Mouse (Mus musculus) kidney, adult 18-20 months (tissue): ENCODE measurements around the gene Gm21818.
"Not testable (repeated sequence)": the region's sequence is repeated elsewhere in the genome, so short reads cannot be mapped to it uniquely, and the experiment has no call there.

ENCODE experiments used
- DNase-seq: peaks from one replicate; pipeline ENCODE4 v3.0.0; 2021

Gm21818 gene

DNA sequence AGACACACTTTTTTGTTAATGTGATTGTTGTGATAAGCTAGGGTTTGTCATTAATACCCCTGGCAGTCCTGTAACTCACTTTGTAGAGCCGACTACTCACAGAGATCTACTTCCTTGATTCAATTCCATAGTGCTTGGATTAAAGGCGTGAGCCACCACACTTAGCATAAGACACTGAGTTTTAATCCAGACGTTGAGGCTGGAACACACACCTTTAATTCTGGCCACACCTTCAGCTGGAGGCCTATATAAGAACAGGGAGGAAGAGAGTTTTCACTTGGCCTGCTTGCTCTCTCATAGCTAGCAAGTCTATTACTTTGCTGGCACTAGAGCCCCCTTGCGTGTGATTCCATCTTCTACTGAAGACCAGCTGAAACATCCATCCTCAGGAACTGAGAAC is at the start of gene Gm21818:
Gene Gm21818 (plus strand): TSS at position 301 of the 400 bp plus-strand sequence.
- not testable (repeated sequence) for DNase-seq

DNA sequence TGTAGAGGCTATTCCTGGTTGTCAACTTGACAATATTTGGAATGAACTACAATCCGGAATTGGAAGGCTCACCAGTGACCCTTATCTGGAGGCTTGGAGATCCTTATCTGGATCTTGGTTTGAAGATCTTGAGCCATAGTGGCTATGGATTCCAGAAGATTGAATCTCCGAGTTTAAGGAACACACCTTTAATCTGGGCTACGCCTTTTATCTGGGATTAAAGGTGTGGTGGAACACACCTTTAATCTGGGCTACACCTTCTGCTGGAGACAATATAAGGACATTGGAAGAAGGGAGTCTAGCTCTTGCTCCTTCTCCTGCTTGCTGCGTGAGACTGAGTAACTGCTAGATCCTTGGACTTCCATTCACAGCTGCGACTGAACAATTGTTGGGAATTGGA is 32.3 kb upstream of the Gm21818 start, which contains the start of gene Gm20767:
Gene Gm20767 (plus strand): TSS at position 301 of the 400 bp plus-strand sequence.
- not testable (repeated sequence) for DNase-seq

DNA sequence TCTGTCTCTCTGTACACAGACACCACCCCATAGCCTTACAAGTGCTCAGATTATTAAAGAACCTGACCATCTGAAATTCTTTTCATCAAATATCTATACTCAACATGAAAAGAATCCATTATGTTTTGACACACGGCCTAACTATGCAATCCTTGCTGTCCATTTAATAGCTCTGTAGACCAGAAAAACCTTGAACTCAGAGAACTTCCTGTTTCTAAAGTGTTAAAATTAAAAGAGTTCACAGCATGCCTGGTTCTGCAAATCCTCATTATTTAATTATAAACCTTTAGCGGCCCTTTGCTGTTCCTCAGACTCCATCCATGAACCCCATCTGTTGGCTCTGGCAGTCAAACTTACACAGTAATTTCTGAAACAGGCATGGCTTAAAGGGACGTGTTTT is 29.9 kb upstream of the Gm21818 start:
- DNase-seq, result not testable (repeated sequence)

DNA sequence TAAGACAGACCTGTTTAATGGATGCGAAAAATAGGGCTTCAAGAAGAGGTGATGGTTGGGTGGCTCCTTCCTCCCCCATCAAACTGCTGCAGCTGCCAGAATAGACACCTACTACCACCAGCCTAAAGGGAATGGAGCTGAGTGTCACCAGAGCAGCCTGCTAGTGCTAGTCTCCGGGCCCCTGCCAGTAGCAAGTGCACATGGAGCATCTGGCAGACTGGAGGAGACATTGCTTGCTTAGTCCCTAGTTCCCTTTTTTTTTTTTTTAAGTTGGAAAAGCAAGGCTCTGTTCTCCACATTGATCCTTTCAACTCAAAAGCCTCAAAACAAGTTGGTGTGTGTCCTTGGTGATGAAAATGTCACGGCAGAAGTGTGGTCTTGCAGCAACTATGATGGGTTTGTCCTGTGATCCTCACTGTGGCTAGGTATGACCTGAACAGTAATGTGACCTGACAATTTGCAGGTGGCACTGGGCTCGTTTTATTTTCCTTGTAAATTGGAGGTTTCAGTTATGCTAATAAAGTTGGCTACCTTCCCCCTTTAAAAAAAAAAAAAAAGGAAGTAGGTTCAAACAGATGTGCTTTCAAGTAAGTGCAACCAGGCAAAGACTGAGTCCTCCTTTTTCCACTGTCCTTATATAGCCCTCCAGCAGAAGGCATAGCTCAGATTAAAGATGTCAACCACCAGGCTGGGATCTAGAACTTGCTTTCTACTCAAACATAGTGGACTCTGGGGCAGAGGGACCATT is 22.4 kb upstream of the Gm21818 start:
- DNase-seq, result not testable (repeated sequence)

DNA sequence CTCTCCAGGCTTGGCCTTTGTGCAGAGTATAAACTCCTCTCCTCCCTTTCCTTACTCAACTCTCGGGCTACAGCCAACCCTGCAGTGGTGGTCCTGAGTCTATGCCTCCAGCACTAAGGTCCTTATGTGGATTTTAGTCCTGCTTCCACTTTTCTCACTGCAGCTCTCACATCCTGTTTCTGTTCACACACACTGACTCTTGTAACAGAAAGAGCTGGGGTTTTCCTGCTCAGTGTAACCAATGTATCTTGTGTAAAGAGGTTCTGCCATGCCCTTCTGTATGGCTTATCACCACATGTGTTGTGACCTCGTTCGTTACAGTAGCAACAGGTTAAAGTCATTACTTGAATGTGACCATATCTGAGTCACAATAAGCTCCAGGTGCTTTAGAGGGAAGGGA is 21.6 kb upstream of the Gm21818 start:
- not testable (repeated sequence) for DNase-seq

DNA sequence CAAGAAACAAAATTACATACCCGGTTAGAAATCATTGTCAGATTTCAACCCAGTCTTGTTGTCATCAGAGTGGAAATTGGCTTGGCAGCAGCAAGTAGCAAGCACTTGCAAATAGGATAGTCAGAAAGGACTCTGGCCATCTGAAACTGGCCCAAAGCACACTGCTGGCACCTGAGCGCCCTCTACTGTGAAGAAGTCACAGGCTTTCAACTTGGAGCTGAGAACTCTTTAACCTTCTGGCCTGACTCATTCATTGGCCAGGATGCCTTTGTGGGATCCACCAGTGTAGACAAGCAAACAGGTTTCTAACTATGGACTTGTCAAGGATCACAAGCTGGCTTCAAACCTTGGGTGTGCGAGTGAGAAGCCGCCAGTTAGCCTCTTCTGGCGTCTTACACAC is 3.9 kb upstream of the Gm21818 start:
- DNase-seq, result peak; percentile 25

DNA sequence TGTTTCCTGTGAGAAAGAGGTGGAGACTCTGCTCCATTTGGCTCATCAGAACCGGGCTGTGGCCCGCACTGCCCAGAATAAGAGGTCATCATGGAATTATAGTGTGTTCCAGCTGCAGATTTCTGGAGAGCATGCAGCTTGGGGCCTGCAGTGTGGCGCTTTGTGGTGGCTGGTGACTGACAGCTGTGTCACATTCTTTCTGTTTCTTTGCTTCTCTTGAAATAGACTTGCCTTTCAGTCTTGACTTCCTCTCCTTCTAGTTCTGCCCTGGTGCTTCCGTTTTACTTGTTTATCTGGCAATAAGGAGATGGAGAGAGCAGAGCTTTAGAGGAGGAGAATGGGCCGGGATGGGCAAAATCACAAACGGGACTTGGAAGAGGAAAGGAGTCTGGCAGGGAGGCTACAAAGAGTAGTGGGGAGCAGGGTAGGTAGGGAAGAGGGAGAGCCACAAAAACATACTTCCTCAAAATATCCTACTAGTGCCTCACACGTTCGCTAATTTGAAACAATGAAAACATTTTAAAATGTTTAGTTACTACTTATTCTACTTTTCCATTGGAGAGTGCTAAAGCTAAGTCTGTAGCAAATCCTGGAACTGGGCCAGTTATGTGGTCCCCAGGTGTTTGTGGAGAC is 24.1 kb downstream of the Gm21818 start:
- DNase-seq, result not testable (repeated sequence)

DNA sequence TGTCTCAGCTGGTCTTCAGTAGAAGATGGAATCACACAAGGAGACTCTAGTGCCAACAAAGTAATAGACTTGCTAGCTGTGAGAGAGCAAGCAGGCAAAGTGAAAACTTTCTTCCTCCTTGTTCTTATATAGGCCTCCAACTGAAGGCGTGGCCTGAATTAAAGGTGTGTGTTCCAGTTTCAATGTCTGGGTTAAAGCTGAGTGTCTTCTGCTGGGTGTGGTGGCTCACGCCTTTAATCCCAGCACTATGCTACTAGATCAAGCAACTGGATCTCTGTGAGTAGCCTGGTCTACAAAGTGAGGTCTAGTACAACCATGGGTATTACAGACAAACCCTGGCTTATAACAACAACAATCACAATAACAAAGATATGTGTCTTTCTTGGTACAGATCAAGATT is 43.6 kb downstream of the Gm21818 start, which contains the start of gene Gm21762:
Gene Gm21762 (minus strand): TSS at position 101 of the 400 bp plus-strand sequence.
- DNase-seq, result not testable (repeated sequence)

DNA sequence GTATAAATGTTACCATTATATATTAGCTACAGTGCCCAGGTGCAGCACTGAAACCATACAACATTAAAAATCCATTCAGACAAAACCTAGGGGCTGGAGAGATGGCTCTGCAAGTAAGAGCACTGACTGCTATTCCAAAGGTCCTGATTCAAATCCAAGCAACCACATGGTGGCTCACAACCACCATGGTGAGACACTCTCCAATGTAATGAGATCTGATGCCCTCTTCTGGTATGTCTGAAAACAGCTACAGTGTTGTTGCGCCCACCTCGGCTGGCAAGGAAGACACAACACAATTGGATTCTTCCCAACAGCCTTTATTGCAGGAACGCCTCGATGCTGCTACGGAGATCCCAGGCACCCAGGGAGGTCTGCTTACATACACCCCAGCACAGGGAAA is 48.7 kb downstream of the Gm21818 start:
- not testable (repeated sequence) for DNase-seq

DNA sequence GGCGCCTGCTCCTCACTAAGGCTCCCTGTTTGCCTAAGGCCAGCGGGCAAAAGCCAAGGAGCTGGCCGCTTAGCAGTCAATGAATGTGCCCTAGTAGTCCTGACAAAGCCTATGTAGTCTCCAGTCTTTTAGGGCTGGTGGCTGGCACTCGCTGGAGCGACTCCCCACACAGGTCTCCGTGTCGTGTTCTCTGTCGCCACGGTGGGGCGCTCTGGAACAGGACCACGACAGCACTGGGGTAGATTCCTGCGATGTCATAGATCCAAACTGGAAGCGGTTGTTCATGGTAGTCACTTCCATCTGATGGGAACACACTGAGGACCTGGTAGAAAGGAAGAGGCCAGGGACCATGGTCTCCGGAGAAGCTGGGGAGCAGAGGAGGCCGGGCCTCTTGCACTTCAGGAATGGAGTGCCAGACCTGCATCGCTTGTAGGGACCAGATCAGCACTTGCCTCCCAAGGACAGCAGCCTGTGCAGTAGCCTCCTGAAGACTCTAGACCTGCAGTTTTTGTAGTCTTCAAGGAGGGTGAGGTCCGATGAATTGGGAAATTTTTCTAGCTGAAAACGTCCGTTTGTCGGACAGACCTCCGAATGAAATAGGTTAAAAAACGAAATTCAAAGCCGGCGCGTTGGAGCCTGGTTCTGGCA is 50.9 kb downstream of the Gm21818 start:
- DNase-seq, result not testable (repeated sequence)
